Mouse (Mus musculus) frontal cortex, adult 2 months (tissue): ENCODE data around the gene Nsl1. TPM values are rescaled to one million over a fixed set of nuclear protein-coding genes. Genes with fewer than 3 reads are reported as not detected.
A peak's percentile ranks its signal among the peaks of the same experiment; 100 is the strongest.

Experiments used
- DNase-seq, 2 experiments: peaks; one replicate each; pipeline ENCODE4 v3.0.0; 2022; ENCODE audit warnings: low spot score in 1 of 2; ENCODE audit errors: extremely low spot score in 1 of 2
- polyA plus RNA-seq: library from polyadenylated mRNA; depleted of rRNA; stranded (reverse); fragments of >200 nt; gene quantifications from 2 replicates; pipeline ENCODE4 v1.2.3, GENCODE M21; 2012

The Nsl1 gene
- polyA plus RNA-seq, 1 experiment: 0.80 TPM

DNA sequence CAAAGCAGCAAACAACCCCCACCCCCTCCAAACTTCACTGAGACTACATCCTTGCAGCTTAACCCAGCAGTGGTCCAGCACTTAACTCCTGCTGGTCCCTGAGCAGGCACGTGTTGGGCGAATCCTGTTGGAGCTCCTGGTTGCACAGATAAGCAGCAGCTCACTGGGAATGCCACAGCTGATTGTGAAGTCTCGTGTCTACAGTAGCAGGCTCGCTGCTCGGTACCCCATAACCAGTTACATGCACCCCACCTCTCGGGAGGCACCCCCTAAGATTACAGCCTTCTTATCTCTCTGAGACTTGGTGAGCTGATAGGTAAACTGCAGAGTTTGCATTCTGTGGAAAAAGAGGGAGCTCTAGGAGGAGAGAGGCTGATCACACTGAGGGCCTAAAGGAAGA is 26.5 kb downstream of the Nsl1 start:
- no peak for DNase-seq

DNA sequence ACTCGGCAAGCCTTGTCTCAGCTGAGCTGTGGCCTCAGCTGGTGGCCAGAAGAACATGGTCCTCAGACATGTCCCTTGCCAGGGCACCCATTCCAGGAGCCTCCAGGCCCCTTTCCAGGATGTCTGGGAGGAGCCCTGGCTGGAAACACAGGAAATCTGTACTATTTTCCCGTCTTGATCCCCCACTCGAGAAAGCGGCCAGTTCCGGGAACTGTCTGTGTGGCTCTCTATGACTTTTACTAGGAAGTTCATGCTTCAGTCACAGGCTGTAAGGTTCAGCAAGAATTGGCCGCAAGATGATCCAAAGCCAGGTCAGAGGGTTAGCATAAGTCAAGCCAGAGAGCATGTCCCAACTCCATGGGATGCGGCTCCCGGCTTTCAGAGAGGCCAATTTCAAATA is 29.2 kb downstream of the Nsl1 start:
- DNase-seq: no peak

GRCm38 (mm10) chr1:191093578-191093977 is 30.8 kb downstream of the Nsl1 start:
- DNase-seq: peak; percentile 67 to 83

GRCm38 (mm10) chr1:191095019-191095418 is 32.2 kb downstream of the Nsl1 start:
- no peak for DNase-seq

DNA sequence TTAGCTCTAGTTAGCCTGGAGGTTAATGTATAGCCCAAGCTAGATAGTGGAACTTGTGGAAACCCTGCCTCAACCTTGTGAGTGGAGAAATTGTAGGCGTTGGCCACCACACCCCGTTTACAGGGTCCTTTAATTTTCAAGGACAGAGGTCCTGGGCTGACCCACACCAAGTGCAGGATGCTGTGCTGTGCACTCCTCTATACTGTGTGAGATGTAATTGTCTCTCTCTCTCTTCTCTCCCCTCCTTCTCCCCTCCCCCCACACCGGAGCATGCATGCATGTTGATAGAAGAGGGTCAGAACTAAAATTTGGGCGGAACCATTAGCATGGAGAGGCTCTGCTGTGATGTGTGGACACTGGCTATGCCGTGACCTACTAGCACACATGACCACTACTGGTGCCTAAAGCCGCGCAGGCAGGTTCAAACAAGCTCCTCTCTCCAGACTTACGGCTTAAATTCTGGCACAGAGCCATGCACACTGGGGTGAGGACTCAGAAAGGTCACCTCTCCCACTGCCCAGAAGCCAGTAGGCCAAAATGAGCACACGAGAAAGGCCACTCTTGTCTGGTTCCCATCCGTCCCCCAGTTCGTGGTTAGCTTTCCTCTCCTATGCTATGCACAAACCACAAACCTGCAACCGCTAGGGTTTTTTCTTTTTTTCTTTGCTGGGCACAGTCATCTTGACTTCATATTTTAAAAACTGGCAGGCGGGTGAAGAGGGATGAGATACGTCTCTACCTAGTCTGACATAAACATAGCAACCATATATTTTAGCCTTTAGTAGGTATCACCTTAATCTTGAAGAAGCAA is 34.3 kb downstream of the Nsl1 start:
- no peak for DNase-seq

GRCm38 (mm10) chr1:191097802-191098747 is 35.3 kb downstream of the Nsl1 start, which contains the start of gene Batf3:
TSS of gene Batf3 (plus strand) at chr1:191097847.
- no peak for DNase-seq

- no peak for DNase-seq
These were observed 36.3 kb downstream of the Nsl1 start for GRCm38 (mm10) chr1:191099114-191099513.

- DNase-seq: no peak
These were observed 37.0 kb downstream of the Nsl1 start for GRCm38 (mm10) chr1:191099772-191100291.

DNA sequence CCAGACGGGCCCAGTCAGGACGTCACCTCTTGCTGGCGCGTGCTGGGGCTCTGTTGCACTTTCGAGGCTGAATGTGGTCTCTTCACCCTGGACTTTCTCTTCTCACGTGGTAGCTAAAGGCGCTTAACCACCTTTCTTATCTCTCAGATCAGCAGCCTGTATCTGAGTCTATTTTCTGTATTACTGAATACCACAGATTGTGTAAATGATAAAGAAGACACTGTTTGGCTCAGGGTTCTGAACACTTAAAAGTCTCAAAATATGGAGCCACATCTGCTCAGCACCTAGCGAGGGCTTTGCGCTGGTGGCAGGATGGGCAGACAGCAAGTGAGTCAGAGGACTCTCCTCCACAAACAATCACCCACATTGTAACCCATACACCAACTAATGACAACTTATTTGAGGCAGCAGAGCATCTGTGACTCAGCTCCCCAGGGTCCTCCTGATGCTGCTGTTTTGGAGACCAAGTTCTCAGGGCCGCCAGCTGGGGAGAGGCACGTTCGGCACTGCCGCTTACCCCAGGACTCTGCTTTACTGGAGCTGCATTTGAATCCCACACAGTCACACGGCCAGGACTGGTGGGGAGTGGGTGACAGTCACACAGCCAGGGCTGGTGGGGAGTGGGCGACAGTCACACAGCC is 40.0 kb downstream of the Nsl1 start:
- DNase-seq: no peak

- DNase-seq: no peak
These were observed 42.4 kb downstream of the Nsl1 start for GRCm38 (mm10) chr1:191105246-191105645.

GRCm38 (mm10) chr1:191107306-191107705 is 44.5 kb downstream of the Nsl1 start:
- no peak for DNase-seq

- no peak for DNase-seq
These were observed 47.1 kb downstream of the Nsl1 start for GRCm38 (mm10) chr1:191109907-191110306.

DNA sequence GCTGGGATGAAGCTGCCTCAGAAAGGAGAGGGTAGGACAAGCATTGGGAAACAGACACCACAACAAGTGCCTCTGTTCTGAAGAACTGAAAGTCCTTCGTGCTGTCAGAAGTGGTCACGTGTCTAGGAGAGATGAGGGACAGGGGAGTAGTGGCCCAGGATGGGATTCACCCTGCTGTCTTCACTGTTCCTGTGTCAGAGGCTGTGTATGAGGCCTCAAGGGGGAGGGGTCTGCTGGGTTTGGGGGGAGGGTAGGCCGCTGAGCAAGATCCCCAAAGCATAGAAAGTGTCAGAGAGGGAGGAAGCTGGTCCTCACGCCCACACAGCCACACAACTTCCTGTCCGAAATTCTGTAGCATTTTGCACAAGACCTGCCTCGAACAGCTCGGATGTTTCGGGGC is 48.3 kb downstream of the Nsl1 start:
- DNase-seq: no peak

GRCm38 (mm10) chr1:191114868-191115267 is 52.1 kb downstream of the Nsl1 start:
- DNase-seq: no peak

DNA sequence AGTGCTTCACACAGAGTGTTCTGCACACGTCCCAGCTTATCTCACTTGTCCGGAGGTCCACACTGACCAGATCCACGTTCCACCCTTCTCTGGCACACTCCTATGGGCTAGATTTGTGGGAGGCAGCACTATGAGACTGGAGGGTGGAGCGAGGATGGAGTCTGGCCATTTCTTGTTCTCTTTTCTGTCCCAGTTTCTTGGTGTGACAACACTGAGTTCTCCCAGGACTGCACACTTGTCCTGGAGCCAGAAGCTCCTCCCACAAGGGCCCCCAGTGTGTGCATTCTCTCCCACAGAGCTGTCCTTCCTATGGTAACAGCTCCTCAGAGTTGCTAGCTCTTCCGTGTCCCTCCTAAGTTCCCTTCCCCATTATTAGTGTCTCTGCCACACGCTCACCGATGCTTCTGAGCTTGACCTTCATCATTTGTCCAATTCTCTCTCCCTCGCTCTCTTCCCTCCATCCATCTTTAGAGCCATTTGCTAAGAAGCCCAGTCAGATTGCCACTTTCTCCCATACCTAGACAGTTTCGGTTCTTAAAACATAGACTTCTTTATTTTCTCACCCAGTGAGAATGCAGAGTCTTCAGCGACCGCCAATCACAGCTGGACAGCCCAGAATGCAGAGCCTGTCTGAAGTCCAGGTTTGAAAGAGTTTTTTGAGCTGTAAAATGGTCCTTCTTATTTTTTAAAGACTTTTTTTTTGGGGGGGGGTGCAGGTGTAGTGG is 52.9 kb downstream of the Nsl1 start:
- DNase-seq: no peak

- no peak for DNase-seq
These were observed 59.9 kb downstream of the Nsl1 start for GRCm38 (mm10) chr1:191122744-191123143.

DNA sequence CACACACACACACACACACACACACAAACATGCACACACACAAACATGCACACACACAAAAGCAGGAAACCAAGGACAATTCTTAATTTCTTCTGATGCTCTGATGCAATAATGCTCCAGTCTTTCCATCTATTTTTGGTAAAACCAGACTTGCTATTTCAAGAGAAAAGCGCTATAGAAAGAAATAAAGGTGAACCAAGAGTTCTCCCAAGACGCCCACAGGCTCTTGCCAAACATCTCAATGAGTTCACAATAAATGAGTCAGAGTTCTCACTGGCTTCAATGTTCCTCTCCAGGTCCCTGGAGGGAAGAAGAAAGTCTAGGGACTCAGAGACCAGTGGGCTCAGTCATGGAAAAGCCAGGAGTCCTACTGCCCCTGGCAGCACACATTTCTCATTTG is 60.9 kb downstream of the Nsl1 start:
- peak in 1 of 2 experiments; percentile 36 for DNase-seq

GRCm38 (mm10) chr1:191124288-191124687 is 61.5 kb downstream of the Nsl1 start:
- DNase-seq: no peak

DNA sequence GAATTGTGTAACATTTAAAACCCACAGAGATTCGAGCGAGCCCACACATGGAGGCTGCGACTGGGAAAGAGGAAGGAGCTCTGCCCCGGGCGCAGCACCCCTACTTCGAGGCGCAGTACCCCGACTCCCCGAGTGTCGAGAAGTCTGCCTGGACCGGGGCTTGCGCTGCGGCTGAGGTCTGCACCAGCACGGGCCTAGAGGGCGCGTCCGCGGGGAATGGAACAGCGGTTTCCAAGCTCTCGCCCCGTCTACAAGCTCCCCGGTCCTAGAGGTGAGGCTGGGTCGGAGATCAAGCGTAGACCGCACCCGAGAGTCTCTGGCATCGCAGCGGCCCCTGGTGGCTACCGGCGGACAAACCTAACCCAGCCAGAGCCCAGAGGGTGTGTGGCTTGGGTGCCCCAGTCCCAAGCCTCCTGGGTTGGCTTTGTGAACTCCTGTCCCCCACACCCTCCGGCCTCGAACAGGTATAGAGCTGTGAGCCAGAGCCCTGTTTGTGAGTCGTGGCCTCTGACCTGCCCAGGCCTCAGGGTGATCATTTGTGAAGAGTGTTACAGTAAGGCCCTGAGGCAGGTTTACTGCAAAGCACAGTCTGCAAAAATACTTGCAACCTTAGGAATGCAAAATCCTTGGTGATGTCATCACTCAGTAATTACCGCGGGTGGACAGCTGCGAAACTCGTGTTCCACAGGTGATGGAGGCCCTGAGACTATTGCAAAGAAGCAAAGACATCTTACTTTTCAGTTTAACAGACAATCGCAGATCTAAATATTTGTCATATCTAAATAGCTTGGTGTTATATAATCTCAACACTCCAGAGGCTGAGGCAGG is 63.2 kb downstream of the Nsl1 start:
- peak in 1 of 2 experiments; percentile 24 for DNase-seq
